Mouse (Mus musculus): ENCODE results near the gene Olfr1020. TPM values are rescaled to one million over a fixed set of nuclear protein-coding genes. Genes with fewer than 3 reads are reported as not detected.

Olfr1020 gene
- polyA plus RNA-seq (2015; fragmentation: Nextera tagmentation; extraction: Ambion mirVana) = not detected in 2 replicates

DNA sequence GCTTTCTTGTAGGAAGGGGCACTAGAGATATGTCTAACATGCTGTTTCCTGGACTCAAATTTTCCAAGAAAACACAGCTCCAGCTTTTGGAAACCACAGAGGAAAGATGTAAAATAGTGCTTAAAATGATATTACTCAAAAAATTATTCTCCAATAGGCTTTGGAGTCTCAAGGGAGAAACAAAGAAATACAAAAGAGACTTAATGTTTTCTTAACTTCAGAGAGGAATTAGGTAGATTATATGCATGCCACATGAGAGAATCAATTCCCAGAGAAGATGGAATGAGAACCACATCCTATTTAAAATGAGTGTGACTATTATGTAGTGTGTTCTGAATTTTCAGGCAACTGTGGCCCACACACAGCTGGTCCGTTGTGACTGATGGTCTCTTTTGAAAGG is at the start of gene Olfr1020:
Gene Olfr1020, plus strand, starts transcription at position 301 of the 400 bp plus-strand sequence.
- H3K4me1 ChIP-seq (replicated peaks) = no peaks in the 10 kb centered on the region
- H3K4me3 ChIP-seq (replicated peaks) = no peak within 1 kb of the TSS
- H3K27me3 ChIP-seq = no peaks in the 10 kb centered on the region
- ATAC-seq = no peak
- no peak within 1 kb of the TSS for H3K4me2 ChIP-seq (replicated peaks)
- no peak within 1 kb of the TSS for H3K27ac ChIP-seq
- no peaks in the 10 kb centered on the region for H3K9me3 ChIP-seq
- no peak within 1 kb of the TSS for H3K9ac ChIP-seq (replicated peaks)
- 82% methylated on average over 1 of the region's 1 CpGs for WGBS
- no peaks in the 10 kb centered on the region for H3K36me3 ChIP-seq

DNA sequence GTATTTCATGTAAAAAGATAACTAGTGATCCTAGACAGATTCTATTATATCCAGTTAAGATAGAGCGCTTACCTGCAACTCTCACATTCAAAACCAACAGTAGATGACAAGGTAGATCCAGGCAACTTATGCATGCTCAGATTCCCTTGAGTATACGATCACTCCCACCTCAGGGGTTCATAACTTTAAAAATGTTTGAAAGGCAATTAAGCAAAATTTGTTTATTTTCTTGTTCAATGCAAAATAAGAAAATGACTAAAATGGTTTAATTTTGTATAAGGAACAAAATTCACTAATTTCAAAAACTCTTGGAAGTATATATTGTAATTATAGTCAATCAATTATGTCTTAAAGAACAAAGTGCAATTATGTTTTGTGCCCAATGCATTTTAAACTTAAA is 44.4 kb upstream of the Olfr1020 start, which contains the start of gene Olfr1016:
Gene Olfr1016, minus strand, starts transcription at position 101 of the 400 bp plus-strand sequence.
- H3K36me3 ChIP-seq = no peaks in the 10 kb centered on the region
- no peak within 1 kb of the TSS for H3K9ac ChIP-seq (replicated peaks)
- WGBS = 93% methylated on average over 2 of the region's 2 CpGs
- no peaks in the 10 kb centered on the region for H3K4me1 ChIP-seq (replicated peaks)
- H3K27ac ChIP-seq = no peak within 1 kb of the TSS
- no peak within 1 kb of the TSS for H3K4me2 ChIP-seq (replicated peaks)
- no peak within 1 kb of the TSS for H3K4me3 ChIP-seq (replicated peaks)
- no peaks in the 10 kb centered on the region for H3K27me3 ChIP-seq
- no peak for ATAC-seq
- H3K9me3 ChIP-seq = no peaks in the 10 kb centered on the region

DNA sequence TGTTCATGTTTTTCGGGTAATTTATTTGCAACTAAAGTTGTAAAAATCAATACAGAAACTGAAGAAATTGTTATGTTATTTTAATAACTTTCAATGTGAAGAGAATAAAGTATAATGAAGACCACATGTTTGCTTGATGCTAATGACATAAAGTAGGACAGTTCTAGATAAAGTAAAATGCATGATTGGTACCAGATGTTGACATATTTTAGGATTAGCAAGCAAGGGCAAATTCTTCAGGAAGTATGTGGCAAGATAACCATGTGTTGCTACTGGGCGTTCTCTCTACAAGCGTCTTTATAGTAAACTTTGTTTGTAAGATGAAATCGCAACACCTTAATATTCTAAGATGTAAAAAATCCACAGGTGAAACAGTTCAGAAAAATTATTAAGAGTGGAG is 42.3 kb upstream of the Olfr1020 start:
- no peaks in the 10 kb centered on the region for H3K9me3 ChIP-seq
- H3K4me2 ChIP-seq (replicated peaks) = no peak overlapping the region
- H3K9ac ChIP-seq (replicated peaks) = no peak overlapping the region
- no peak overlapping the region for H3K4me3 ChIP-seq (replicated peaks)
- no peak overlapping the region for H3K27ac ChIP-seq
- H3K36me3 ChIP-seq = no peaks in the 10 kb centered on the region
- ATAC-seq = no peak
- no peaks in the 10 kb centered on the region for H3K27me3 ChIP-seq
- no peaks in the 10 kb centered on the region for H3K4me1 ChIP-seq (replicated peaks)
- 91% methylated on average over 4 of the region's 4 CpGs for WGBS

DNA sequence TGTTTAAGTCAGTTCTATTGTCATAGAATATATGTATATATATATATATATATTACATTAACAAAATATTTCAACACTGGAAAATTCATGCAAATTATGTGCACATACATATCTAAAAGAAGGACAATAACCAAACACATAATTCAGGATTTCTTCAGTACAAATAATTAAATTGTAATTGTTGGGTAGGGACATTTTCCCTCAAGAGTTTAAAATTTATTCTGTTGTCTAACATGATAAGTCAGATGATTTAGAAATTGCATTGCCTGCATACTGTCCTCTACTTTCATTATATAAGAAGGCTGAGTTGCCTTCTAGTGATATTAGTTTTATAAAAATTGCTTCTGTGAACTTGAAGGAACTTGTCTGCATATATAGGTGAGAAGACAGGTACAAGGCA is 28.7 kb upstream of the Olfr1020 start, which contains the start of gene Olfr1018:
Gene Olfr1018, plus strand, starts transcription at position 301 of the 400 bp plus-strand sequence.
- no peaks in the 10 kb centered on the region for H3K4me1 ChIP-seq (replicated peaks)

DNA sequence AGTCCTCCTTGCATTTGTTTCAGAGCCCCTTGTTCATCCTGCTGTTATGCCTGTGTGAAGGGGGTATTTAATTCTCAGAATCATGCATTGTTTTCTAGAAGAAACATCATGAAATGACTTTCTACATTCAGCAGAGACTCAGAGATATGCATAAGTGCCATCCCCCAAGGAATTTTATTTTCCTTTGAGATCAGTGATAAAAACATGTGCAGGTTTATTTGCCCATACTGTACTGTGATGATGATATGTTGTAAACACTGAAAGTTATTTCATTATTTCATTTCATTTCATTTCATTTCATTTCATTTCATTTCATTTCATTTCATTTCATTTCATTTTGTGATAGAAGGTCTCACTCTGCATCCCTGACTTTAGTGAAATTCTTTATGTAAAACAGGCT is 1.4 kb upstream of the Olfr1020 start, which contains the start of gene Olfr1019:
Gene Olfr1019, minus strand, starts transcription at position 101 of the 400 bp plus-strand sequence.
- H3K4me3 ChIP-seq (replicated peaks) = no peak within 1 kb of the TSS
- H3K27ac ChIP-seq = no peak within 1 kb of the TSS
- no peaks in the 10 kb centered on the region for H3K4me1 ChIP-seq (replicated peaks)
- H3K36me3 ChIP-seq = no peaks in the 10 kb centered on the region
- H3K9me3 ChIP-seq = no peaks in the 10 kb centered on the region
- no peak for ATAC-seq
- H3K4me2 ChIP-seq (replicated peaks) = no peak within 1 kb of the TSS
- no peaks in the 10 kb centered on the region for H3K27me3 ChIP-seq
- H3K9ac ChIP-seq (replicated peaks) = no peak within 1 kb of the TSS

More for the DNA sequence above, 28.7 kb upstream of the Olfr1020 start, which contains the start of gene Olfr1018:
- no peak for ATAC-seq
- Histone ChIP-seq H3K4me3 (replicated peaks) (no peak within 1 kb of the TSS), H3K4me2 (replicated peaks) (no peak within 1 kb of the TSS), H3K27me3 (no peaks in the 10 kb centered on the region), H3K9me3 (no peaks in the 10 kb centered on the region), H3K27ac (no peak within 1 kb of the TSS), H3K36me3 (no peaks in the 10 kb centered on the region), H3K9ac (replicated peaks) (no peak within 1 kb of the TSS)

DNA sequence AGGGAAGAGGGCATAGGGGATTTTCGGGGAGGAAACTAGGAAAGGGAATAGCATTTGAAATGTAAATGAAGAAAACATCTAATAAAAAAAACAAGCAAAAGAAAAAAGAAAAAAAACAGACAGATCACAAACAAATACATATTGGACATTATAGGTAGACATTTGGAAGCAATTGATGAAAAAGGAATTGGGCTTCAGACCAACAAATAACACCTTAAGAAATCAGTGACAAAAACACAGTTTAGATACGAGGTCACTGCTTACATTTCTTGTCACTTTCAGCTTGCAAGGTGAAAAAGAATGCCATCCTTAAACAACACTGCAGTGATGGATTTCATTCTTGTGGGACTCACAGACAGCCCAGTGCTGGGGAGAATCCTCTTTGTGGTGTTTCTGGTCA is 21.5 kb downstream of the Olfr1020 start, which contains the start of gene Olfr1022:
Gene Olfr1022, plus strand, starts transcription at position 301 of the 400 bp plus-strand sequence.
- H3K9ac ChIP-seq (replicated peaks) = no peak within 1 kb of the TSS
- no peak within 1 kb of the TSS for H3K27ac ChIP-seq
- no peaks in the 10 kb centered on the region for H3K4me1 ChIP-seq (replicated peaks)
- no peak within 1 kb of the TSS for H3K4me3 ChIP-seq (replicated peaks)
- H3K9me3 ChIP-seq = no peaks in the 10 kb centered on the region
- no peaks in the 10 kb centered on the region for H3K27me3 ChIP-seq
- 70% methylated on average over 2 of the region's 2 CpGs for WGBS
- no peak within 1 kb of the TSS for H3K4me2 ChIP-seq (replicated peaks)
- no peaks in the 10 kb centered on the region for H3K36me3 ChIP-seq
- no peak for ATAC-seq

DNA sequence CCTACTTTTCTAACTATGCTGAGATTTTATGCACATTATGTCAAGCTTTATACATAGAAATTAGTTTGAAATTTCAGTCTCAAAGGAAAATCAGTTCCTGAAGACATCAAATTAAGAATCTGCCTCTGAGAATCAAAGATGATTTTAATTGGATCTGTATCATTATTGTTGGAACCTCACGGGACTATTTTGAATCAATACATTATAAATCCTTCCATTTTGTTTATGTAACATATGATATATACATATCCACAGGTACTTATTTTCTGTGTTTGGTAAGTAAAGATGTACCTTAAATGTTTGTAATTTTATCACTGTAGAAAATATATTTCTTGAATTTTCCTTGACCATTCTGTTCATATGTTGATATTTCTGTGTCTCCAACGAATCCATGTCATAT is 38.5 kb downstream of the Olfr1020 start, which contains the start of gene Olfr1023:
Gene Olfr1023, plus strand, starts transcription at position 301 of the 400 bp plus-strand sequence.
- 85% methylated on average over 2 of the region's 2 CpGs for WGBS
- Histone ChIP-seq H3K27me3 (no peaks in the 10 kb centered on the region), H3K4me2 (replicated peaks) (no peak within 1 kb of the TSS), H3K36me3 (no peaks in the 10 kb centered on the region), H3K4me3 (replicated peaks) (no peak within 1 kb of the TSS), H3K27ac (no peak within 1 kb of the TSS), H3K4me1 (replicated peaks) (no peaks in the 10 kb centered on the region), H3K9ac (replicated peaks) (no peak within 1 kb of the TSS), H3K9me3 (no peaks in the 10 kb centered on the region)
- no peak for ATAC-seq

Other genes starting within 250 kb of the Olfr1020 start
- not detected in 2 replicates for gene Olfr1000, start 235.1 kb upstream of the Olfr1020 start, polyA plus RNA-seq (2015; fragmentation: Nextera tagmentation; extraction: Ambion mirVana)
- gene Olfr1002, start 196.3 kb upstream of the Olfr1020 start, polyA plus RNA-seq (2015; fragmentation: Nextera tagmentation; extraction: Ambion mirVana) = not detected in 2 replicates
- gene Olfr154, start 182.6 kb upstream of the Olfr1020 start, polyA plus RNA-seq (2015; fragmentation: Nextera tagmentation; extraction: Ambion mirVana) = not detected in 2 replicates
- gene Olfr1006, start 168.3 kb upstream of the Olfr1020 start, polyA plus RNA-seq (2015; fragmentation: Nextera tagmentation; extraction: Ambion mirVana) = not detected in 2 replicates
- gene Olfr1008, start 157.6 kb upstream of the Olfr1020 start, polyA plus RNA-seq (2015; fragmentation: Nextera tagmentation; extraction: Ambion mirVana) = not detected in 2 replicates
- gene Olfr1009, start 131.6 kb upstream of the Olfr1020 start, polyA plus RNA-seq (2015; fragmentation: Nextera tagmentation; extraction: Ambion mirVana) = not detected in 2 replicates
- not detected in 2 replicates for gene Olfr1012, start 84.3 kb upstream of the Olfr1020 start, polyA plus RNA-seq (2015; fragmentation: Nextera tagmentation; extraction: Ambion mirVana)
- not detected in 2 replicates for gene Olfr1013, start 79.9 kb upstream of the Olfr1020 start, polyA plus RNA-seq (2015; fragmentation: Nextera tagmentation; extraction: Ambion mirVana)
- not detected in 2 replicates for gene Olfr1014, start 74.3 kb upstream of the Olfr1020 start, polyA plus RNA-seq (2015; fragmentation: Nextera tagmentation; extraction: Ambion mirVana)
- not detected in 2 replicates for gene Olfr1015, start 65.0 kb upstream of the Olfr1020 start, polyA plus RNA-seq (2015; fragmentation: Nextera tagmentation; extraction: Ambion mirVana)
- not detected in 2 replicates for gene Olfr1016, start 44.5 kb upstream of the Olfr1020 start, polyA plus RNA-seq (2015; fragmentation: Nextera tagmentation; extraction: Ambion mirVana)
- gene Olfr1018, start 28.6 kb upstream of the Olfr1020 start, polyA plus RNA-seq (2015; fragmentation: Nextera tagmentation; extraction: Ambion mirVana) = not detected in 2 replicates
- gene Olfr1019, start 1.5 kb upstream of the Olfr1020 start, polyA plus RNA-seq (2015; fragmentation: Nextera tagmentation; extraction: Ambion mirVana) = not detected in 2 replicates
- gene Olfr1022, start 21.6 kb downstream of the Olfr1020 start, polyA plus RNA-seq (2015; fragmentation: Nextera tagmentation; extraction: Ambion mirVana) = not detected in 2 replicates
- not detected in 2 replicates for gene Olfr1023, start 38.6 kb downstream of the Olfr1020 start, polyA plus RNA-seq (2015; fragmentation: Nextera tagmentation; extraction: Ambion mirVana)
- not detected in 2 replicates for gene Olfr1024, start 58.0 kb downstream of the Olfr1020 start, polyA plus RNA-seq (2015; fragmentation: Nextera tagmentation; extraction: Ambion mirVana)
- not detected in 2 replicates for gene Olfr1025-ps1, start 68.2 kb downstream of the Olfr1020 start, polyA plus RNA-seq (2015; fragmentation: Nextera tagmentation; extraction: Ambion mirVana)
- not detected in 2 replicates for gene Olfr1026, start 74.5 kb downstream of the Olfr1020 start, polyA plus RNA-seq (2015; fragmentation: Nextera tagmentation; extraction: Ambion mirVana)
- gene Olfr1028, start 103.4 kb downstream of the Olfr1020 start, polyA plus RNA-seq (2015; fragmentation: Nextera tagmentation; extraction: Ambion mirVana) = not detected in 2 replicates
- gene Olfr1029, start 126.9 kb downstream of the Olfr1020 start, polyA plus RNA-seq (2015; fragmentation: Nextera tagmentation; extraction: Ambion mirVana) = not detected in 2 replicates
- gene Olfr1030, start 132.2 kb downstream of the Olfr1020 start, polyA plus RNA-seq (2015; fragmentation: Nextera tagmentation; extraction: Ambion mirVana) = not detected in 2 replicates
- not detected in 2 replicates for gene Olfr1031, start 143.3 kb downstream of the Olfr1020 start, polyA plus RNA-seq (2015; fragmentation: Nextera tagmentation; extraction: Ambion mirVana)
- not detected in 2 replicates for gene Olfr1032, start 158.5 kb downstream of the Olfr1020 start, polyA plus RNA-seq (2015; fragmentation: Nextera tagmentation; extraction: Ambion mirVana)
- not detected in 2 replicates for gene Olfr1033, start 173.6 kb downstream of the Olfr1020 start, polyA plus RNA-seq (2015; fragmentation: Nextera tagmentation; extraction: Ambion mirVana)
- gene Olfr1034, start 198.8 kb downstream of the Olfr1020 start, polyA plus RNA-seq (2015; fragmentation: Nextera tagmentation; extraction: Ambion mirVana) = not detected in 2 replicates
- not detected in 2 replicates for gene Olfr1036, start 227.0 kb downstream of the Olfr1020 start, polyA plus RNA-seq (2015; fragmentation: Nextera tagmentation; extraction: Ambion mirVana)
- gene Olfr1037, start 240.4 kb downstream of the Olfr1020 start, polyA plus RNA-seq (2015; fragmentation: Nextera tagmentation; extraction: Ambion mirVana) = not detected in 2 replicates

Measured in midbrain, embryonic 13.5 days (tissue).